Mouse (Mus musculus) heart, embryonic 14.5 days (tissue): ENCODE results near the gene 1700018B08Rik. TPM values are rescaled to one million over a fixed set of nuclear protein-coding genes. Genes with fewer than 3 reads are reported as not detected.

ENCODE experiments used
- ATAC-seq: fragments of 200-750 bp; cut with Nextera tagmentation; 2 replicates; pipeline ENCODE4 v1.8.0; 2017; ENCODE audit warnings: low read depth, moderate TSS enrichment; ENCODE audit not compliant: insufficient number of reproducible peaks, insufficient read depth, low FRiP score
- H3K27ac ChIP-seq, 2 experiments: fragments of 200-500 bp in 1 of 2; fragments of 300-500 bp in 1 of 2; sonication (generic) in 1 of 2; replicated peaks in 1 of 2; 2 replicates each; pipeline ENCODE4 v1.5.1; 2012 to 2014; ENCODE audit warnings: low read depth in 2 of 2, low read length in 2 of 2, control low read depth in 1 of 2, mild to moderate bottlenecking in 1 of 2, mixed read lengths in 1 of 2; ENCODE audit not compliant: control insufficient read depth in 1 of 2, insufficient read depth in 1 of 2
- H3K27me3 ChIP-seq: fragments of 300-500 bp; sonication (generic); 2 replicates; pipeline ENCODE4 v1.6.1; 2014; ENCODE audit warnings: mild to moderate bottlenecking, low read length, control low read depth; ENCODE audit not compliant: control insufficient read depth, insufficient read depth
- H3K36me3 ChIP-seq: fragments of 300-500 bp; sonication (generic); 2 replicates; pipeline ENCODE4 v1.6.1; 2014; ENCODE audit warnings: mild to moderate bottlenecking, control low read depth, low read length, mixed read lengths; ENCODE audit not compliant: control insufficient read depth, insufficient read depth
- H3K4me1 ChIP-seq, 2 experiments: fragments of 200-500 bp in 1 of 2; fragments of 300-500 bp in 1 of 2; sonication (generic) in 1 of 2; 2 replicates each; pipeline ENCODE4 v1.6.1; 2012 to 2014; ENCODE audit warnings: low read length in 2 of 2, control low read depth in 1 of 2, mixed read lengths in 1 of 2; ENCODE audit not compliant: control insufficient read depth in 2 of 2, insufficient read depth in 2 of 2
- H3K4me2 ChIP-seq: fragments of 300-500 bp; sonication (generic); 2 replicates; pipeline ENCODE4 v1.6.1; 2014; ENCODE audit warnings: mild to moderate bottlenecking, low read length
- H3K4me3 ChIP-seq, 2 experiments: fragments of 200-500 bp in 1 of 2; fragments of 300-500 bp in 1 of 2; sonication (generic) in 1 of 2; 2 replicates each; pipeline ENCODE4 v1.5.1; 2012 to 2014; ENCODE audit warnings: low read length in 2 of 2, mild to moderate bottlenecking in 2 of 2, control low read depth in 1 of 2, low read depth in 1 of 2, moderate library complexity in 1 of 2; ENCODE audit not compliant: control insufficient read depth in 1 of 2, insufficient read depth in 1 of 2
- H3K9ac ChIP-seq: fragments of 300-500 bp; sonication (generic); 2 replicates; pipeline ENCODE4 v1.6.1; 2014; ENCODE audit warnings: mild to moderate bottlenecking, low read length
- H3K9me3 ChIP-seq: fragments of 300-500 bp; sonication (generic); 2 replicates; pipeline ENCODE4 v1.6.1; 2016; ENCODE audit warnings: low read length, control low read depth; ENCODE audit not compliant: control insufficient read depth
- WGBS: fragments of 180-500 bp; shearing (Covaris S2); extraction: QIAGEN DNeasy Blood & Tissue Kit; methylation state at CpG from one replicate; pipeline ENCODE4 v1.1.7; 2014; 5-methylcytosine and 5-hydroxymethylcytosine counted together
- polyA plus RNA-seq: library from polyadenylated mRNA; unstranded; fragments of >200 nt; fragmentation: Nextera tagmentation; extraction: Ambion mirVana; gene quantifications from 2 replicates; pipeline ENCODE4 v1.2.1, GENCODE M21; 2014

The 1700018B08Rik gene
- polyA plus RNA-seq, 1 experiment from 2014 or later = not detected

- Histone ChIP-seq H3K36me3 (peaks cover 26% of the 10 kb centered on the region; the same call in 1 of the 2 replicates), H3K4me2 (no peak overlapping the region), H3K9me3 (no peaks in the 10 kb centered on the region), H3K4me3 (no peak overlapping the region), H3K27ac (no peak overlapping the region), H3K27me3 (no peaks in the 10 kb centered on the region), H3K9ac (no peak overlapping the region), H3K4me1 (peaks cover 11 to 14% of the 10 kb centered on the region in 2 experiments; a peak in 3 of 4 replicates)
- no peak for ATAC-seq
- 81% methylated on average over 16 of the region's 16 CpGs for WGBS
Measured at GRCm38 (mm10) chr8:121561636-121562345, 17.7 kb upstream of the 1700018B08Rik start.

- Histone ChIP-seq H3K9me3 (no peaks in the 10 kb centered on the region), H3K4me1 (peaks cover 11 to 14% of the 10 kb centered on the region in 2 experiments; a peak in 3 of 4 replicates), H3K4me2 (no peak overlapping the region), H3K36me3 (peaks cover 27% of the 10 kb centered on the region; the same call in 1 of the 2 replicates), H3K9ac (no peak overlapping the region), H3K27ac (no peak overlapping the region), H3K4me3 (no peak overlapping the region), H3K27me3 (no peaks in the 10 kb centered on the region)
- ATAC-seq = no peak
- WGBS = 92% methylated on average over 7 of the region's 7 CpGs
Measured at GRCm38 (mm10) chr8:121560432-121561100, 16.4 kb upstream of the 1700018B08Rik start.

- no peak for ATAC-seq
- Histone ChIP-seq H3K27ac (no peak overlapping the region), H3K36me3 (peaks cover 33% of the 10 kb centered on the region), H3K4me1 (peaks cover 11 to 14% of the 10 kb centered on the region in 2 experiments; a peak in 3 of 4 replicates), H3K9me3 (no peaks in the 10 kb centered on the region), H3K4me2 (no peak overlapping the region), H3K4me3 (no peak overlapping the region), H3K27me3 (no peaks in the 10 kb centered on the region), H3K9ac (no peak overlapping the region)
- 92% methylated on average over 12 of the region's 12 CpGs for WGBS
Measured at GRCm38 (mm10) chr8:121559801-121560200, 15.7 kb upstream of the 1700018B08Rik start.

DNA sequence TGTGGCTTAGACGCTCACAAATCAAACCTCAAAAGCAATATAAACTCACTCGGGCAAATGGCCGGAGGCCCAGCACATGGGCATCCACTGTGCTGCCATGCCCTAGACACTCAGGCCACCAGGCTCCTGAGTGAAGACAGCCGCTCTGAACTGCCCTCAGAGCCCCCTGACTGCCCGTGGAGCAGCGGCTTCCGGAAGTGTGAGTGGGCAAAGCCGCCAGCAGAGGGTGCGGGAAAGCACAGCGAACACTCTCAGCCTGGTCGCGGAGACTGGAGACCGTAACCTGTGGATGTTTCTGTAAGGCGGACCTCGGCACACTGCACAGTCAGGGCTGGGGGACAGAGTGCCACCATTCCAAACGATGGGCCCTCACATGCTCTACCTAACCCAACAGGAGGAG, 14.4 kb upstream of the 1700018B08Rik start:
- H3K27ac ChIP-seq = no peak overlapping the region
- H3K36me3 ChIP-seq = peaks cover 46% of the 10 kb centered on the region
- H3K9ac ChIP-seq = no peak overlapping the region
- peaks cover 11 to 13% of the 10 kb centered on the region in 2 experiments; a peak in 3 of 4 replicates for H3K4me1 ChIP-seq
- ATAC-seq = no peak
- no peak overlapping the region for H3K4me3 ChIP-seq
- WGBS = 88% methylated on average over 16 of the region's 16 CpGs
- no peaks in the 10 kb centered on the region for H3K27me3 ChIP-seq
- no peaks in the 10 kb centered on the region for H3K9me3 ChIP-seq
- H3K4me2 ChIP-seq = no peak overlapping the region

DNA sequence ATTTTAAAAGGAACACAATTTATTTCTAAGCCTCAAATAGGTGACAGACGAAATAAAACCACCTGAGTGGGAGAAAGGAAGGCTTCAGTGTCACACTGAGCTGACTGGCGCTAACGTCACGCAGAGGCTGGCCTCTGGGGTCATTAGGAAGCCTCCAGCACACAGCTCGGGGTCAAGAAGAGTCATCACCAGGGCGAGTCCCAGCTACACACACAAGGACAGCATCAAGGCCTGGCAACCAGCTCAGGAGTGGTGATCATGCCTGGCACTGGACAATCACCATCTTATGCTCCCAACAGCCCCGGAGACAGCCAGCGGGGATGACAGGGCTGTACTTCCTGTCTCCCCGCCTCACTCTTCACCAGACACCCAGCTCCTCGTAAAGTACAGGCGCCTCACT, 13.6 kb upstream of the 1700018B08Rik start:
- no peak overlapping the region for H3K4me3 ChIP-seq
- no peak overlapping the region for H3K4me2 ChIP-seq
- H3K36me3 ChIP-seq = peaks cover 54% of the 10 kb centered on the region
- no peaks in the 10 kb centered on the region for H3K27me3 ChIP-seq
- H3K9me3 ChIP-seq = no peaks in the 10 kb centered on the region
- ATAC-seq = no peak
- no peak overlapping the region for H3K27ac ChIP-seq
- WGBS = 87% methylated on average over 11 of the region's 11 CpGs
- no peak overlapping the region for H3K9ac ChIP-seq
- peaks cover 4 to 5% of the 10 kb centered on the region in 2 experiments; a peak in 2 of 4 replicates for H3K4me1 ChIP-seq

DNA sequence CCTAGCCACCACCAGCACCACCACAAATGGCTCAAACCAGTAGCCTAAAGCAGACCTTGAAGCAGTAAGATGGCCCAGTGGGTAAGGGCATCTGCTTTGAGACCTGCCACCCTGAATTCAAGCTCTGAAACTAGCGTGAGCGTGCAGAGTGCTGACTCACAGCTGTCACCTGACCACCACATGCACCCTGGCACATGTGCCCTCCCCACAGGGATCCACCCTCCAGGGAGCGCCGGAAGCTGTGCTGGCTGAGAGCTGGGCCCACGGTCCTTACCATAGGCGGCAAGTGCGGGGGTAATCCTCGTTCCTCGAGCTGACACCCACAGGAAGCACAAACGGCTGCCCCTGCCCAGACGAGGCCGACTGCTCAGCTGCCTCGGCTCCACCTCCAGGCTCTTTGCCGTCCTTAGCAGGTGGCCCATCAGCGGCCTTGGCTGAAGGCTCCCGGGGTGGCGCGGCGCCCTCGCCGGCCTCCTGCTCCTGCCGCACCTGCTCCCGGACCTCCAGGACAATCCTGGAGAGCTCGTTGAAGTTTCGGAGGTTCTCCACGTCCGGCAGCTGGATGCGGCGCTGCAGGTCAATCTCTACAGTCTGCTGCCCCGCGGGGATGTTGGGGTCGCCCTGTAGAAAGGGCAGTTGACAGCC, 9.8 kb upstream of the 1700018B08Rik start:
- no peak overlapping the region for H3K4me3 ChIP-seq
- H3K9me3 ChIP-seq = no peaks in the 10 kb centered on the region
- no peak overlapping the region for H3K9ac ChIP-seq
- H3K27ac ChIP-seq = no peak overlapping the region
- peaks cover 3 to 13% of the 10 kb centered on the region in 2 experiments; a peak in 1 of 4 replicates for H3K4me1 ChIP-seq
- WGBS = 93% methylated on average over 32 of the region's 32 CpGs
- H3K27me3 ChIP-seq = no peaks in the 10 kb centered on the region
- ATAC-seq = no peak
- H3K4me2 ChIP-seq = no peak overlapping the region
- H3K36me3 ChIP-seq = peaks cover 64% of the 10 kb centered on the region

- Histone ChIP-seq H3K27me3 (no peaks in the 10 kb centered on the region), H3K9me3 (no peaks in the 10 kb centered on the region), H3K36me3 (peaks cover 52% of the 10 kb centered on the region), H3K27ac (no peak overlapping the region), H3K4me1 (peaks cover 3 to 13% of the 10 kb centered on the region in 2 experiments; a peak in 1 of 4 replicates), H3K4me3 (no peak overlapping the region), H3K4me2 (no peak overlapping the region), H3K9ac (no peak overlapping the region)
- 88% methylated on average over 8 of the region's 9 CpGs for WGBS
- no peak for ATAC-seq
Measured at GRCm38 (mm10) chr8:121552506-121552905, 8.4 kb upstream of the 1700018B08Rik start.
